Mouse (Mus musculus) cerebral cortex, adult 2 months (tissue): Measurements from ENCODE around the gene Nbeal1.

ENCODE experiments used
- WGBS: fragments of 180-500 bp; shearing (Covaris S2); methylation state at CpG from one replicate; pipeline ENCODE4 v1.1.7; 2018; 5-methylcytosine and 5-hydroxymethylcytosine counted together

Gene Nbeal1

DNA sequence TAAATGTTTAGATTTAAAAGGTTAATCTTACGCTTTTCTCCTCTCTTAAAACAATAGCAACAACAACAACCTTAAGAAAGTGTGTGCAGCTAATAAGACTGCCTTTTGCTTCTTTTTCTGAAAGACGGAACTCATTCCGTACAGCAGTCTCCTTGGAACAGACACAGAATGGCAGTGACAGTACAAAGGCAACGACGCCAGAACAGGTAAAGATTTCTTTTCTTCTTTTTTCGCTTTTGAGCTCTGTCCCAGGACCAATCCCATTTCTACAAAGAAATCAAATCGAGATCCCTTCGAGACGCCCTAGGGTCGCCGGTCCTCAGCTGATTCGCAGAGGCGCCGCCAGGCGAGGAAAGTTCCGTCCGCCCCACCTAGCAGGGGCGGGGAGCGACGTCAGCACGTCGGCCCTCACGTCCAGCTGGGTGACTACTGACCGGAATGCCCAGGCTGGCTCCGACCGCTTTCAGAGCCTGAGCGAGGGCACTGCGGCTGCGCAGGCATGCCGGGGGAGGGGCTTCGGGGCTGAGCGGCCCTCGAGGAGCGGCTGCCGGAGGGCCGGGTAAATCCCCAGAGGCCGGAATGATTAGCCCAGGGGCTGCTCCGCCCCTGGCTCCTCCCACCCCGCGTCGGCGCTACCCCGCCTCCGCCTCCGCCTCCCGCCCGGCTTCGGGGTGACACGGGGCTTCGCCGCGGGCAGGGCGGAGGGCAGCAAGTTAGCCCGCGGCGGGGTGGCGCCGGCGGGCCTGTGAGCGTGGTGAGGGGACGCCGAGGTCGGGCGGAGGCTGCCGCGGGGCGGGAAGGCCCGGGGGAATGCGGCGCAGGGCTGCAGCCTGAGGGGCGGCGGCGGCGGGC lies at the start of gene Nbeal1:
TSS of gene Nbeal1 (plus strand) at position 668 of the 852 bp plus-strand sequence.
- 1% methylated on average over 74 of the region's 74 CpGs for WGBS

- 67% methylated on average over 9 of the region's 9 CpGs for WGBS
Measured at GRCm38 (mm10) chr1:60137346-60137745, 43.1 kb upstream of the Nbeal1 start.

- 90% methylated on average over 5 of the region's 5 CpGs for WGBS
Measured at GRCm38 (mm10) chr1:60152700-60153099, 27.7 kb upstream of the Nbeal1 start.

- WGBS = 91% methylated on average over 7 of the region's 7 CpGs
Measured at GRCm38 (mm10) chr1:60156651-60157050, 23.7 kb upstream of the Nbeal1 start.

- WGBS = 49% methylated on average over 3 of the region's 3 CpGs
Measured at GRCm38 (mm10) chr1:60158411-60158810, 22.0 kb upstream of the Nbeal1 start.

DNA sequence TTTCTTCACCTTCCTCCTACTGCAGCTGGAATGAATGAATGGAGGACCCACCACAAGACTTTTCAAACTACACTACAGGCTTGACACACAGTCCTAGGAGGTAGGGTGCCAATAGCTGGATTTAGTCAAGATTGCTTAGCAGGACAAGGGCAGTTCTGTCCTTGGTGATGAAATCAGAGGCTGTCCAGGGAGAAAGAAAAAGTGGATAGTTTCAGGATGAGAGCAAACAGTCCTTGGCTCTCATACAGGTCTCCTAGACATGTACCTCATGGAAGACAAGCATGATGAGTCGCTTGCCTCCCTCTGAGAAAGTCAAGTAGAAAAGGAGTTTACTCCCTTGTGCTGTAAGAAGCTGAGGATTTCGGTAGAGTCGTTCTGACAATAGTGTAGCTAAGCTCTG lies 16.7 kb upstream of the Nbeal1 start:
- 95% methylated on average over 3 of the region's 3 CpGs for WGBS

GRCm38 (mm10) chr1:60169626-60170025 lies 10.8 kb upstream of the Nbeal1 start:
- 71% methylated on average over 2 of the region's 2 CpGs for WGBS

DNA sequence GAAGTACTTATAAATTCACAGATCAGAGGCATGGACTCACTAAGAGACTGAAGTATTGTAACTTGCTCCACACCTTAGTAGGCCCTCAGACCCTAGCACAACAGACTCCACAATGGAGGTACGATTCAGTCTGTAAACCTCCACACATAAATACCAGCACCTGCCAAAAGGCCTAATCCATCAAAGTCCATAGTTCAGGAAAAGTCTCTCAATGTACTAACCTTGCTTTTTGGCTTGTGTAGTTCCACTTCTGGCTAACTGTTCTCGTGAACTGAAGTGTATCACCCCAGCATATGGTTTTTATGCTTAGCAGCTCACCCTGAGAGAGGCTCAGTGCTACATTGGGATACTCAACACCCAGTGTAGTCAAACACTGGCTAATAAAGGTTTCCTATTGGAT lies 10.1 kb upstream of the Nbeal1 start:
- 86% methylated on average over 2 of the region's 2 CpGs for WGBS

GRCm38 (mm10) chr1:60173119-60173518 lies 7.3 kb upstream of the Nbeal1 start:
- WGBS = 89% methylated on average over 3 of the region's 3 CpGs

GRCm38 (mm10) chr1:60177814-60178213 lies 2.6 kb upstream of the Nbeal1 start:
- 81% methylated on average over 1 of the region's 1 CpGs for WGBS

DNA sequence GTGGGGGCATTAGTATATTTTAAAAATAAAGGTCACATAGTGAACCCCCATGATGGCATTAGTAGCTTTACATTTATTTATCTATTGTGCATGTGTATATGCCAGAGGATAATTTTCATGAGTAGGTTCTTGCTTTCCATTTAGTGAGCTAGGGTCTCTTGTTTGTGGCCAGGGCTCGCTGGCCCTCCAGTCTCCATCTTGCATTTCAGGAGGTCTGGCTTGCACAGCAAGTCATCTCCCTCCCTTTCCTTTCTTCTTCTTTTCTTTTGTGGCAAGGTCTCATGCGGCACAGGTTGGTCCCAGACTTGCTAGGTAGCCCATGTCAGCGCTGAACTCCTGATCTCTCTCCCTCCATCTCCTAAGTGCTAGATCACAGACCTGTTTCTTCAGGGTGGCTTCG lies 1.0 kb upstream of the Nbeal1 start:
- WGBS = 24% methylated on average over 4 of the region's 4 CpGs

GRCm38 (mm10) chr1:60180784-60181221 lies 404 bp downstream of the Nbeal1 start:
- WGBS = 0% methylated on average over 29 of the region's 30 CpGs

- WGBS = 78% methylated on average over 3 of the region's 3 CpGs
Measured at GRCm38 (mm10) chr1:60196813-60197212, 16.4 kb downstream of the Nbeal1 start.

DNA sequence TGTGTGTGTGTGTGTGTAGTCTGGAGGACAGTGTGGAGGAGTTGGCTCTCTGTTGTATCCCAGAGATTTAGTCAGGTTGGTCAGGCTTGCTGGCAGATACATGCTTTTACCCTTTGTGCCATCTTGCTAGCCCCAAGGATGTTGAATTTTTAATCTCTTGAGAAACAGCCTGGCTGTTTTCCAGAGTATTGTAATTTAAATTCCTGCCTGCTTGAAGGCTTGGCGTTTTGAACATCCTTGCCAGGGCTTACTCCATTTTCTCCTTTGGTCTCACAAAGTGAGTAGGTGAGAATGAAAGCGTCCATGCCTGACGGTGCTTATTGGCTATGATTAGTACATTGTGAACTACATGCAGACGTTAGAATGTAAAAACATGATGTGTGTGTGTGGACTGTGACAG lies 18.6 kb downstream of the Nbeal1 start:
- WGBS = 43% methylated on average over 4 of the region's 4 CpGs

GRCm38 (mm10) chr1:60236261-60236660 lies 55.9 kb downstream of the Nbeal1 start:
- WGBS = 95% methylated on average over 4 of the region's 4 CpGs

DNA sequence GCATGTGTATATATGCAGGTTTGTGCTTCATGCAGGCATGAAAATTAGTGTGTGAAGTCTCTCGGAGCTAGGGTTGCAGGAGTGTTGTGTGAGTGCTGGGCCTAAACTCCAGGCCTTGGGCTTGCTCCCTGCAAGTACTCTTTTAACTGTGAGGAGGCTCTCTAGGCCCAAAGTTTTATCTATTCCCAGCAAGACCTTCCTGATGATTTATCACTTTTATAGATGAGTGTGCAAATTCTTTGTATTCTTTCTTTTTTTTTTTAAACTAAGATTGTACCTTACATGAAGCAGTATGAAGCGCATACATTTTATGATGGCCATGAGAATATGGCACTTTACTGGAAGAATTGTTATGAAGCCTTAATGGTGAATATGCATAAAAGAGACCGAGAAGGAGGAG lies 87.7 kb downstream of the Nbeal1 start:
- WGBS = 96% methylated on average over 3 of the region's 3 CpGs

GRCm38 (mm10) chr1:60272471-60272870 lies 92.1 kb downstream of the Nbeal1 start:
- 75% methylated on average over 2 of the region's 2 CpGs for WGBS

GRCm38 (mm10) chr1:60293921-60294320 lies 113.5 kb downstream of the Nbeal1 start:
- WGBS = 91% methylated on average over 1 of the region's 1 CpGs

DNA sequence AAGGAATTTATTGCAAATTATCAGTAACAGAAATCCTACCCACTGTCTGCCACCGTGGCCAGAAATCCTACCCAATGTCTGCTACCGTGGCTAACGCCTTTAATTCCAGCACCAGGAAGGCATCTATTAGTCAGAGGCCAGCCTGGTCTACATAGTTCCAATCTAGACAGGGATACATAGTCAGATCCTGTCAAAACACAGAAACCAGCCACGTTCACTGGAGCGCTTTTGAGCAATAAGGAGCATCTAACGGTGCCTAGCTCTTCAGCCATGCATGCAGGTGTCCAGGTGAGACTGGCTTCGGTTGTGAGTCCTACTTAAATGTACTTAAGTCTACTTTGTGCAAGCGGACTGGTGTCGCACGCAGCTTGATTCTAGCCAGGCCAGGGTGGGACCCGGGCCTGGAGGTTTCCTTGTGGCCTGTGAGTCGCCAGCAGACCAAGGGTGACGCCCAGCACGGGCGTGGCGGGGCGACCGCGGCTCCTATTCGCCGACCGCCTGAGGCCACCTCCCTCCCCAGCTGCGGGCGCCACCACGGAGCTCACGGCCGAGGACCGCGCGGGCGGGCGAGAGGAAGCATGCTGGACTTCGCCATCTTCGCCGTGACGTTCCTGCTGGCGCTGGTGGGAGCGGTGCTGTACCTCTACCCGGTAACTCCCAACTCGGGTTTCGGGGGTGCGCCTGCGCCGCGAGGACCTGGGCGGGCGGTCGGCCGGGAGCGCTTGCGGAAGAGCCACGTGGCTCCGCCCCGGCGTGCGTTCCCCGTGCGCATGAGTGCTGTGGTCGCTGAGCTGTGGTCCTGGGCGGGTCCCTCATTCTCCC lies 162.6 kb downstream of the Nbeal1 start, which contains the start of gene Cyp20a1:
TSS of gene Cyp20a1 (plus strand) at position 516 of the 822 bp plus-strand sequence.
- WGBS = under 1% methylated on average over 60 of the region's 60 CpGs

- 3% methylated on average over 14 of the region's 14 CpGs for WGBS
Measured at GRCm38 (mm10) chr1:60343630-60344455, 163.4 kb downstream of the Nbeal1 start.

DNA sequence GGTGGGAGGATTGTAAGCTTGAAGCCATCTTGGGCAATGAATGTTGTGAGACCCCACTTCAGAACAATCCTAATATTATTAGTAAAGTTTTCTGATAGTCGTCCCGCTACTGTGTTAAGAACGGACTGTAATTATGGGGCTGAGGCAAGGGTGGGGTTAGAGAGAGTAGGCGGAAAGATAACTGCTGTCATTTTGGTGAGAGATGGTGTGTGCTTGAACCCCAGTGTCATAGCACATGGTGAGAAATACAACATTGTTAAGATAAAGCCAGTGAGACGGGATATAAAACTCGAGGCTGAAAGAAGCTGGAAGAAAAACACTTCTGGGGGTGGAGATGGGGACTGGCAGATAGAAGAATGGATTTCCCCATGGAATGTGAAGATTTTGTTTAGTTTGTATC lies 164.3 kb downstream of the Nbeal1 start:
- 77% methylated on average over 6 of the region's 6 CpGs for WGBS

DNA sequence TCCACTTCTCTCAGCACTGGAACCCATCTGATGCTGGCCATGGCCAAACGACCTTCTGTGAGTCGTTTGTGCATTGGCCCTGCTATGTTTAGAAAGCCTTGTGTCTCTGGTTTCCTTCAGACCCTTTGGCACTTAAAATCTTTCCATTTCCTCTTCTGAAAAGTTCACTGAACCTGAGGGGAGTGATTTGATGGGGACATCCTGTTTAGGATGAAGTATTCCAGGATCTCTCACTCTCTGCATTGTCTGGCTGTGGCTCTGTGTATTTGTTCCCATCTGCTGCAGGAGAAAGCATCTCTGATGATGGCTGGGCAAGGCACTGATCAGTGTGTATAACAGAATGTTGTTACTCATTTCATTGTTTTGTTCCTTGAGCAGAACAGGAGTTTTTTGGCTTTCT lies 165.3 kb downstream of the Nbeal1 start:
- WGBS = 74% methylated on average over 2 of the region's 2 CpGs
